Mouse (Mus musculus): Measurements from ENCODE around the gene Myog. TPM values are rescaled to one million over a fixed set of nuclear protein-coding genes. Genes with fewer than 3 reads are reported as not detected.

Gene Myog
- polyA plus RNA-seq, 1 experiment from 2014 or later: 117 TPM

- H3K9me3 ChIP-seq: no peaks in the 10 kb centered on the region
- H3K27ac ChIP-seq: no peak overlapping the region
- 86% methylated on average over 9 of the region's 9 CpGs for WGBS
- peaks cover 5% of the 10 kb centered on the region for H3K27me3 ChIP-seq
- peaks cover 14% of the 10 kb centered on the region for H3K4me1 ChIP-seq
- H3K4me3 ChIP-seq: no peak overlapping the region
- H3K4me2 ChIP-seq: no peak overlapping the region
- no peak overlapping the region for H3K9ac ChIP-seq
- H3K36me3 ChIP-seq: peaks cover 4% of the 10 kb centered on the region; the same call in 1 of the 2 replicates
- no peak for ATAC-seq (ENCODE audit: insufficient number of reproducible peaks, low FRiP score, low TSS enrichment, low read depth)
Observed at GRCm38 (mm10) chr1:134304940-134305339, 15.2 kb downstream of the Myog start.

- 63% methylated on average over 10 of the region's 10 CpGs for WGBS
Observed at GRCm38 (mm10) chr1:134307409-134307808, 17.6 kb downstream of the Myog start.

GRCm38 (mm10) chr1:134310291-134310690 is 20.5 kb downstream of the Myog start:
- Histone ChIP-seq H3K4me1 (no peaks in the 10 kb centered on the region), H3K9me3 (no peaks in the 10 kb centered on the region), H3K36me3 (peaks cover 8% of the 10 kb centered on the region; the same call in 1 of the 2 replicates), H3K27me3 (no peaks in the 10 kb centered on the region), H3K4me2 (no peak overlapping the region), H3K9ac (no peak overlapping the region), H3K27ac (no peak overlapping the region), H3K4me3 (no peak overlapping the region)
- WGBS: 92% methylated on average over 2 of the region's 2 CpGs
- ATAC-seq (ENCODE audit: insufficient number of reproducible peaks, low FRiP score, low TSS enrichment, low read depth): no peak

More at GRCm38 (mm10) chr1:134307409-134307808, 17.6 kb downstream of the Myog start:
- H3K4me3 ChIP-seq: no peak overlapping the region
- peaks cover 9% of the 10 kb centered on the region for H3K36me3 ChIP-seq
- H3K4me2 ChIP-seq: no peak overlapping the region
- no peaks in the 10 kb centered on the region for H3K27me3 ChIP-seq
- H3K9ac ChIP-seq: no peak overlapping the region
- H3K4me1 ChIP-seq: peaks cover 12% of the 10 kb centered on the region
- no peak overlapping the region for H3K27ac ChIP-seq
- no peaks in the 10 kb centered on the region for H3K9me3 ChIP-seq
- peak; percentile 31; the same call in 1 of the 2 replicates for ATAC-seq (ENCODE audit: insufficient number of reproducible peaks, low FRiP score, low TSS enrichment, low read depth)

GRCm38 (mm10) chr1:134310729-134311128 is 20.9 kb downstream of the Myog start:
- Histone ChIP-seq H3K9me3 (no peaks in the 10 kb centered on the region), H3K27me3 (no peaks in the 10 kb centered on the region), H3K36me3 (peaks cover 8% of the 10 kb centered on the region; the same call in 1 of the 2 replicates), H3K4me3 (no peak overlapping the region), H3K27ac (no peak overlapping the region), H3K4me2 (no peak overlapping the region), H3K4me1 (no peaks in the 10 kb centered on the region), H3K9ac (no peak overlapping the region)
- ATAC-seq (ENCODE audit: insufficient number of reproducible peaks, low FRiP score, low TSS enrichment, low read depth): no peak
- WGBS: 96% methylated on average over 3 of the region's 3 CpGs

- Histone ChIP-seq H3K4me3 (no peak overlapping the region), H3K4me2 (no peak overlapping the region), H3K4me1 (no peaks in the 10 kb centered on the region), H3K9ac (no peak overlapping the region), H3K36me3 (peaks cover 8% of the 10 kb centered on the region; the same call in 1 of the 2 replicates), H3K9me3 (no peaks in the 10 kb centered on the region), H3K27ac (no peak overlapping the region), H3K27me3 (no peaks in the 10 kb centered on the region)
- WGBS: 84% methylated on average over 7 of the region's 7 CpGs
- no peak for ATAC-seq (ENCODE audit: insufficient number of reproducible peaks, low FRiP score, low TSS enrichment, low read depth)
Observed at GRCm38 (mm10) chr1:134311760-134312159, 22.0 kb downstream of the Myog start.

- Histone ChIP-seq H3K9me3 (no peaks in the 10 kb centered on the region), H3K27me3 (no peaks in the 10 kb centered on the region), H3K27ac (no peak overlapping the region), H3K4me1 (no peaks in the 10 kb centered on the region), H3K4me3 (no peak overlapping the region), H3K9ac (no peak overlapping the region), H3K36me3 (peaks cover 8% of the 10 kb centered on the region; the same call in 1 of the 2 replicates), H3K4me2 (no peak overlapping the region)
- ATAC-seq (ENCODE audit: insufficient number of reproducible peaks, low FRiP score, low TSS enrichment, low read depth): no peak
- 83% methylated on average over 5 of the region's 5 CpGs for WGBS
Observed at GRCm38 (mm10) chr1:134315181-134315580, 25.4 kb downstream of the Myog start.

GRCm38 (mm10) chr1:134316361-134316760 is 26.6 kb downstream of the Myog start:
- 90% methylated on average over 9 of the region's 9 CpGs for WGBS
- Histone ChIP-seq H3K4me2 (no peak overlapping the region), H3K9me3 (no peaks in the 10 kb centered on the region), H3K27ac (no peak overlapping the region), H3K4me3 (no peak overlapping the region), H3K9ac (no peak overlapping the region), H3K27me3 (no peaks in the 10 kb centered on the region), H3K4me1 (peaks cover 10% of the 10 kb centered on the region), H3K36me3 (0 out of 2 replicates have a peak, but pooled peaks cover 4% of the 10 kb centered on the region)
- no peak for ATAC-seq (ENCODE audit: insufficient number of reproducible peaks, low FRiP score, low TSS enrichment, low read depth)

GRCm38 (mm10) chr1:134318261-134318660 is 28.5 kb downstream of the Myog start:
- no peaks in the 10 kb centered on the region for H3K9me3 ChIP-seq
- ATAC-seq (ENCODE audit: insufficient number of reproducible peaks, low FRiP score, low TSS enrichment, low read depth): no peak
- WGBS: 78% methylated on average over 5 of the region's 5 CpGs
- H3K4me2 ChIP-seq: no peak overlapping the region
- H3K27ac ChIP-seq: no peak overlapping the region
- H3K9ac ChIP-seq: no peak overlapping the region
- peaks cover 11% of the 10 kb centered on the region for H3K4me1 ChIP-seq
- H3K36me3 ChIP-seq: 0 out of 2 replicates have a peak, but pooled peaks cover 3% of the 10 kb centered on the region
- no peaks in the 10 kb centered on the region for H3K27me3 ChIP-seq
- H3K4me3 ChIP-seq: no peak overlapping the region

GRCm38 (mm10) chr1:134320691-134321301 is 31.0 kb downstream of the Myog start:
- Histone ChIP-seq H3K4me2 (no peak overlapping the region), H3K36me3 (no peaks in the 10 kb centered on the region), H3K9ac (no peak overlapping the region), H3K4me3 (no peak overlapping the region), H3K4me1 (peaks cover 11% of the 10 kb centered on the region), H3K27ac (no peak overlapping the region), H3K9me3 (no peaks in the 10 kb centered on the region), H3K27me3 (no peaks in the 10 kb centered on the region)
- peak; percentile 47; the same call in 1 of the 2 replicates for ATAC-seq (ENCODE audit: insufficient number of reproducible peaks, low FRiP score, low TSS enrichment, low read depth)
- 39% methylated on average over 14 of the region's 14 CpGs for WGBS

GRCm38 (mm10) chr1:134322591-134322990 is 32.8 kb downstream of the Myog start:
- Histone ChIP-seq H3K9me3 (no peaks in the 10 kb centered on the region), H3K27me3 (no peaks in the 10 kb centered on the region), H3K4me1 (peaks cover 11% of the 10 kb centered on the region), H3K9ac (no peak overlapping the region), H3K4me3 (no peak overlapping the region), H3K4me2 (no peak overlapping the region), H3K36me3 (0 out of 2 replicates have a peak, but pooled peaks cover 11% of the 10 kb centered on the region), H3K27ac (no peak overlapping the region)
- 82% methylated on average over 6 of the region's 6 CpGs for WGBS
- ATAC-seq (ENCODE audit: insufficient number of reproducible peaks, low FRiP score, low TSS enrichment, low read depth): no peak

- Histone ChIP-seq H3K4me1 (peaks cover under 1% of the 10 kb centered on the region; the same call in 1 of the 2 replicates), H3K9ac (no peak overlapping the region), H3K27ac (no peak overlapping the region), H3K27me3 (no peaks in the 10 kb centered on the region), H3K36me3 (0 out of 2 replicates have a peak, but pooled peaks cover 15% of the 10 kb centered on the region), H3K9me3 (no peaks in the 10 kb centered on the region), H3K4me3 (no peak overlapping the region), H3K4me2 (no peak overlapping the region)
- no peak for ATAC-seq (ENCODE audit: insufficient number of reproducible peaks, low FRiP score, low TSS enrichment, low read depth)
- 95% methylated on average over 12 of the region's 12 CpGs for WGBS
Observed at GRCm38 (mm10) chr1:134326841-134327346, 37.1 kb downstream of the Myog start.

- Histone ChIP-seq H3K4me2 (peak overlapping the region; percentile 30; the same call in 1 of the 2 replicates), H3K9ac (no peak overlapping the region), H3K9me3 (no peaks in the 10 kb centered on the region), H3K27ac (peak overlapping the region; percentile 68), H3K36me3 (0 out of 2 replicates have a peak, but pooled peaks cover 5% of the 10 kb centered on the region), H3K4me3 (no peak overlapping the region), H3K27me3 (no peaks in the 10 kb centered on the region), H3K4me1 (peaks cover 32% of the 10 kb centered on the region)
- WGBS: 54% methylated on average over 20 of the region's 20 CpGs
- no peak for ATAC-seq (ENCODE audit: insufficient number of reproducible peaks, low FRiP score, low TSS enrichment, low read depth)
Observed at GRCm38 (mm10) chr1:134331879-134332635, 42.3 kb downstream of the Myog start.
